Mouse (Mus musculus) bone marrow, adult 2 months (tissue): Measurements from ENCODE around the gene Ankrd6.

Source experiments
- CTCF ChIP-seq: fragments of 200-500 bp; IDR thresholded peaks from 2 replicates; pipeline ENCODE4 v1.5.1; 2011; ENCODE audit warnings: low read length, control low read depth; ENCODE audit not compliant: control insufficient read depth, insufficient read depth
- POLR2A ChIP-seq: fragments of 200-500 bp; IDR thresholded peaks from 2 replicates; pipeline ENCODE4 v1.6.1; 2011; ENCODE audit warnings: low read depth, mild to moderate bottlenecking, control low read depth, low read length, borderline replicate concordance; ENCODE audit not compliant: control insufficient read depth

- peak; percentile 89 for TF ChIP-seq POLR2A
- TF ChIP-seq CTCF = no peak
Observed at GRCm38 (mm10) chr4:32799966-32800576, 150.6 kb downstream of the Ankrd6 start, which contains the start of gene Lyrm2.
